Comparison of ENCODE assay signal across 8 mouse cellular contexts in genomic region chr11:5444599-5445451, GRCm38 (mm10). TPM values are rescaled to one million over a fixed set of nuclear protein-coding genes. Genes with fewer than 3 reads are reported as not detected.
DNase-seq lines count a peak whose midpoint lies in the region; ATAC-seq and TF ChIP-seq lines count a peak whose summit lies in the region.

TSS of gene Znrf3 (minus strand) at chr11:5444847.

- H3K9me3 ChIP-seq in E14TG2a.4 (ENCODE audit: low read length), result no peaks in the 10 kb centered on the region
- H3K9me3 ChIP-seq in forebrain, embryonic 13.5 days (replicated peaks), result no peaks in the 10 kb centered on the region
- H3K9me3 ChIP-seq in neural tube, embryonic 15.5 days (replicated peaks), result no peaks in the 10 kb centered on the region

- H3K27me3 ChIP-seq in E14TG2a.4 (ENCODE audit: insufficient read depth, low read length), result peaks cover 36% of the 10 kb centered on the region
- H3K27me3 ChIP-seq in forebrain, embryonic 13.5 days, result no peaks in the 10 kb centered on the region
- H3K27me3 ChIP-seq in neural tube, embryonic 15.5 days (replicated peaks), result no peaks in the 10 kb centered on the region

- DNase-seq in c-Kit-positive CD71-positive TER-119-positive erythroid progenitor cells, embryonic 14.5 days (ENCODE audit: low spot score), result peak; percentile 90
- peak; percentile 96 to 98 for DNase-seq in heart, postnatal 14 days
- peak; percentile 94 for DNase-seq in layer of hippocampus, adult 11-12 months (ENCODE audit: low spot score)
- peak; percentile 89 to 92 for DNase-seq in lung, adult 18-20 months
- DNase-seq in testis, postnatal 14 days (ENCODE audit: low spot score), result peak; percentile 94

- H3K4me1 ChIP-seq in E14TG2a.4 (replicated peaks; ENCODE audit: low read depth, low read length), result peaks cover 27% of the 10 kb centered on the region
- peaks cover 33% of the 10 kb centered on the region for H3K4me1 ChIP-seq in forebrain, embryonic 13.5 days
- H3K4me1 ChIP-seq in neural tube, embryonic 15.5 days, result peaks cover 24% of the 10 kb centered on the region

- H3K27ac ChIP-seq in forebrain, embryonic 13.5 days, result peak within 1 kb of the TSS; percentile 63
- H3K27ac ChIP-seq in neural tube, embryonic 15.5 days (replicated peaks), result peak within 1 kb of the TSS; percentile 70

- H3K4me3 ChIP-seq in E14TG2a.4 (replicated peaks; ENCODE audit: low read length), result peak within 1 kb of the TSS; percentile 85
- peak within 1 kb of the TSS; percentile 83 for H3K4me3 ChIP-seq in forebrain, embryonic 13.5 days
- H3K4me3 ChIP-seq in neural tube, embryonic 15.5 days (replicated peaks), result peak within 1 kb of the TSS; percentile 84

- ATAC-seq in forebrain, embryonic 13.5 days, result peak; percentile 86
- ATAC-seq in neural tube, embryonic 15.5 days (ENCODE audit: low FRiP score), result peak; percentile 91

- no peaks in the 10 kb centered on the region for H3K36me3 ChIP-seq in E14TG2a.4 (ENCODE audit: insufficient read depth, low read length)
- no peaks in the 10 kb centered on the region for H3K36me3 ChIP-seq in forebrain, embryonic 13.5 days (ENCODE audit: poor library complexity, severe bottlenecking)
- H3K36me3 ChIP-seq in neural tube, embryonic 15.5 days, result no peaks in the 10 kb centered on the region

- TF ChIP-seq CTCF in E14TG2a.4 (conservative IDR thresholded peaks at IDR 0.05; ENCODE audit: low read length), result no peak

- peak within 1 kb of the TSS; percentile 78 for H3K9ac ChIP-seq in forebrain, embryonic 13.5 days
- H3K9ac ChIP-seq in neural tube, embryonic 15.5 days (replicated peaks), result peak within 1 kb of the TSS; percentile 75

- under 1% methylated on average over 54 of the region's 106 CpGs for WGBS in forebrain, embryonic 13.5 days
- under 1% methylated on average over 89 of the region's 106 CpGs for WGBS in neural tube, embryonic 15.5 days

- peak within 1 kb of the TSS; percentile 90 for H3K4me2 ChIP-seq in forebrain, embryonic 13.5 days
- H3K4me2 ChIP-seq in neural tube, embryonic 15.5 days, result peak within 1 kb of the TSS; percentile 94

- intact Hi-C loops in heart, postnatal 14 days (cut with DNase I), result no loop called here

RNA-seq across cellular contexts. Expression of gene Znrf3, which starts in this region (rescaled TPM):
- 9.2 and 10.8 TPM in 2 replicates for polyA plus RNA-seq in forebrain, embryonic 13.5 days (2015; fragmentation: Nextera tagmentation; extraction: Ambion mirVana)
- 10 to 100 TPM; 10.4 to 12.6 TPM for total RNA-seq in heart, postnatal 14 days (2021)
- 7.2 and 8.5 TPM in 2 replicates for polyA plus RNA-seq in neural tube, embryonic 15.5 days (2015; fragmentation: Nextera tagmentation; extraction: Ambion mirVana)

Comparison
In these comparisons a context has a peak if more than half of its experiments do, and no peak if none do; other contexts are left out.
1. Peak in every context shown above with its lines: DNase-seq, ATAC-seq, H3K4me3 ChIP-seq and H3K27ac ChIP-seq.